Mouse (Mus musculus): ENCODE measurements around the gene 7530416G11Rik. TPM values are rescaled to one million over a fixed set of nuclear protein-coding genes. Genes with fewer than 3 reads are reported as not detected.

7530416G11Rik gene
- not detected in 2 replicates for total RNA-seq (2017)

DNA sequence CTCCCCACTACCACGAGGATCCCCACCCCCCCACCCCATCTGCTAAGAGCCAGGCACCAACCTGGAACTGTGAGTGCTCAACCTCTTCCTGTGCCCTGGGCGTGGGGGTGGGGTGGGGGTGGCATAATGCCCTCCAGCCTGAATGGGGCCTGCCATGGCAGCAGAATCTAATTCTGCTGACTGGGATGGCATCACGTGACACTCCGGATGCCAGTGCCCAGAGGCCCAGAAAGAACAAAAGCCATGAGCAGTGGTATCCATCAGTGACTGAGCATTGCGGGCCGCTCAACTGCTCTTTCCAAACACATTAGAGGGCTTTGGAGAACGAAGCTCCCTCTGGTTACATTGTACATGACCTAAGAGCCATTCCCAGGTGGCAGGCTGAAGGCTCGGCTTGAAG is at the start of gene 7530416G11Rik:
Gene 7530416G11Rik (minus strand): TSS at position 101 of the 400 bp plus-strand sequence.
- no peak for ATAC-seq (ENCODE audit: extremely low read depth, insufficient number of reproducible peaks, low FRiP score, poor library complexity, severe bottlenecking)

DNA sequence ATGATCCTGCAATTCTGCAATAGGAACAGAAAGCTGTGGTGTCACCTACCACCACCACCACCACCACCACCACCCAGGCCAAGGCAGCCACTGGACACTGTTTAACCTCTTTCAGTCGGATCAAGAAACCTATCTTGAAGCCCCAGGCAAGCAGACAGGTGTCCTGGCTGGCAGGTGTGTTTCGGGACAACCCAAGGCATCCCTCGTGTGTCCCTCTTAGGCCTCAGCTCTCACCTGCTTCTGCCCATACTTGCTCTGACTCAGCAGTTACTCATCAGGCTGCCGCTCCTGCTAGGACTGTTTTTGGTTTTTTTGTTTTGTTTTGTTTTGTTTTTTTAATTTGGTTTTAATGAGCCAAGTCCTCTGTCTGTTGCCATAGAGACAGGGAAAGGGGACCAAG is 43.5 kb upstream of the 7530416G11Rik start:
- ATAC-seq (ENCODE audit: extremely low read depth, insufficient number of reproducible peaks, low FRiP score, poor library complexity, severe bottlenecking) = no peak

DNA sequence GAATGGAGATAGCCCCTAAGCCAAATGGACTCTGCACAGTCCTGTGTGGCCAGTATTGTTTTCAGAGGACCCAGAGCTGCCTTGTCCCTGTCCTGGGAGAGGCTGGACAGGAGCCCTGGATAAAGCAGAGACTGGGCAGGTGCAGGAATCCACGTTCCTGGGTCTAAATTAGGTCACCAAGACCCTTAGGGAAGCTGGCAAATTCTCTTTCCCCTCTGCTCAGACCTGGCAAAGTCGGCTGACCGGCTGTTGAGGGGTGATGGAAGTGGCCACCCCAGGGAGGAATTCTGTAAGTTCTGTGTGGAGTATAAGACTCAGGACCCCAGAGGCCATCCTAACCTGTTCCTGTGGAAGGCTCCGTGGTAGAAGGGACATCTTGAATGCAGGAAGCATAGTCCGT is 42.3 kb upstream of the 7530416G11Rik start:
- ATAC-seq (ENCODE audit: extremely low read depth, insufficient number of reproducible peaks, low FRiP score, poor library complexity, severe bottlenecking) = no peak

DNA sequence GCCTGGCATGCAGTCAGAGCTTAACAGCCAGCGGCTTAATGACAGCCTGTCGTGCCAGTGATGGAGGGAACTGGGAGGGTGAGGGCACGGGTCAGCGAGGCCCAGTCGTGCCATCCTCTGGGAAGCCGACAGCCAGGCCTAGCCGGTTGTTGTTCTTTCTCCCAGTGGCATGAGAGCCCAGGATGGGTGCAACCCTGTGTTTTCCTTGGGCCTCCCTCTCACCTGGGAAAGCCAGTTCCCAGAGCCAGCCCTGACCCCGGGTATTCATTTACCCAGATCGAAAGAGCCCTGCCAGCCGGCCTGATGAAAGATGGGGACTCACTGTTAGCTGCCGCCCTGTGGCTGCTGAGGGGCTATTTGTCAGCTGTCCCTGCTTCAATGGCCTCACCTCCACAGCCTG is 35.1 kb upstream of the 7530416G11Rik start:
- ATAC-seq (ENCODE audit: extremely low read depth, insufficient number of reproducible peaks, low FRiP score, poor library complexity, severe bottlenecking) = no peak

DNA sequence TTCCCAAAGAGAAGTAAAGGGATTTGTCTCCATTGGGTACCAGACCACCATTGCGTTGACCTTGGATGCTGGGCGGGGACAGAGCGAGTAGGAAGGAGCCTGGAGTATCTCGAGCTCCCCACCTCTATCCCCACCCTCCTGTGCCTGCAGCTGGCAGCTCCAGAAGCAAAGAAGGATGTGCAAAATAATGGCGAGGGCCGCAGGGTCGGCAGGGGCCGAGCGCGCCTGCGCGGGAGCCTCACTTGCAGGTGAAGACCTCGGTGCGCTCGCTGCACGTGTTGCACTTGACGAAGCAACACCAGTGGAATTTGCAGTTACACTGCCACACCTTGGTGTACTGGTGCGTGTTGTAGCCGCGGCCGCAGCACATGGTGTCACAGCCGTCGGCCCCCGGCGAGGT is 34.1 kb upstream of the 7530416G11Rik start:
- no peak for ATAC-seq (ENCODE audit: extremely low read depth, insufficient number of reproducible peaks, low FRiP score, poor library complexity, severe bottlenecking)

DNA sequence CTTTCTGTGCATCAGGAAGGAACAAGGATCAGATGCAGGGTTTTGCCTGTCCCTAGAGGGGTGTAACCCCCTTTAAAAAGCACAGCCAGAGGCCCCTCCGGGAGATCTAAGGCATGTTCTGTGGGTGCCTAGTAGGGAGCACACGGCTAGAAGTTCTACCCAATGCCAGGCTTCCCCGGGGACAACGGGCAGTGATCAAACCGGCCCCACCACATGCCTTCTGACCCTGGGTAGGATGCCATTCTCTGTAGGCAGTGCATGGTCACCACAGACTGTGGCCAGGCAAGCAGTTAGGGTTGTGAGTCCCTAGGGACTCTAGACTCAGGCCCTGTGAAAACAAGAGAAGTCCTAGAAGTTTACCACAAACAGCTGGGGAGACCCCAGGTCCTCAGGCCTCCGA is 31.6 kb upstream of the 7530416G11Rik start:
- ATAC-seq (ENCODE audit: extremely low read depth, insufficient number of reproducible peaks, low FRiP score, poor library complexity, severe bottlenecking) = no peak

DNA sequence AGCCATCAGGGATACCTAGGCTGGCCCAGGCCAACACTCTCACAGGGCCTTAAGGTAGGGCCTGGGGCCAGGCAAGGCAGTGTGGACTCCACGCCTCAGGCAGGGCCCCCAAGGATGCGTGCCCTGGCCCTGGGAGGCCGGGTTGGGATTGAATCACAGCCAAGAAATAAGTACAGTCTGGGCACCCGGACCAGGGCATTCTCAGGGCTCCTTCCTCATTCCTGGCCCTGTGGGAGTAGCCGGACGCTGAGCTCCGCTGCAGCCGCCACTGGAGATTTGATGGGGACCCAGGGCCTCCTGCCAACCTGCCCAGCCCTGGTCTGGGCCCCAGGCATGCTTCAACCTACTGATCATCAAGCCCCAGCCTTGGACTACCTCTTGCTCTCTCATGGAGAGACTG is 31.2 kb upstream of the 7530416G11Rik start:
- ATAC-seq (ENCODE audit: extremely low read depth, insufficient number of reproducible peaks, low FRiP score, poor library complexity, severe bottlenecking) = no peak

DNA sequence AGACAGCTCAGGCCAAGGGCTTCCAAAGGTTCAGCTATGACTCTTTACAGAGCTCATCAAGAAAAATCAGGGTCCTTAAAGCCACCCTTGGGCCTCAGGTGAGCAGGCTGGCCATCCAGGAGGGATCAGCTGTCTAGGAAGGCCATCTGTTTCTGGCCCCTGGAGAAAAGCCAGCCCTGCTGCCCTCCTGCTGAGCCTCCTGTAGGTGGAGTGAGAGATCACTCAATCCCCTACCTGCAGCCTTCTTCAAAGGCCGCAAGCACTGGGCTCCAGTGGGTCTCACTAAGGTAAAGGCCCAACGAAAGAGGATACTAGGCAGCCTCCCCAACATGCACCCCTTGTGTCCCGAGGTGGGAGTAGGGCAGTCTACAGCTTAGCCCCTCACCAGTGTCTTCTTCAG is 29.0 kb upstream of the 7530416G11Rik start:
- ATAC-seq (ENCODE audit: extremely low read depth, insufficient number of reproducible peaks, low FRiP score, poor library complexity, severe bottlenecking) = no peak

DNA sequence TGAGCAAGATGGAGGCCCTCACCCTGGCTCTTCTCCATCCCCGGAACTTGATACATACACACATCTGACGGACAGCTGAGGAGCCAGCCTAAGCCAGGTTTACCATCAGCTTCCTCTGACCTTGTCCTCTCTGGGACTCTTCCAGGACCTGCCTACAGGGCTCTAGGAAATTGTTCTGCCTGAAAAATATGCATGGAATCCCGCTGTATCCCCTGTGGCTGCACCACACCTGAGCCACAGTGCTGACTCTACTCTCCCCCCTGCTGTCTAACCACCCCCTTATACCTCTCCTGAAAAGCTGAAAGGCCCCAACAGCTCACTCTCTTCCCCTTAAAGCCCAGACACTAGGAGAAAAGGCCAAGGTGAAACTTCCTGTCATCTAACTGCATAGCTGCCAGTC is 26.9 kb upstream of the 7530416G11Rik start:
- ATAC-seq (ENCODE audit: extremely low read depth, insufficient number of reproducible peaks, low FRiP score, poor library complexity, severe bottlenecking) = no peak

DNA sequence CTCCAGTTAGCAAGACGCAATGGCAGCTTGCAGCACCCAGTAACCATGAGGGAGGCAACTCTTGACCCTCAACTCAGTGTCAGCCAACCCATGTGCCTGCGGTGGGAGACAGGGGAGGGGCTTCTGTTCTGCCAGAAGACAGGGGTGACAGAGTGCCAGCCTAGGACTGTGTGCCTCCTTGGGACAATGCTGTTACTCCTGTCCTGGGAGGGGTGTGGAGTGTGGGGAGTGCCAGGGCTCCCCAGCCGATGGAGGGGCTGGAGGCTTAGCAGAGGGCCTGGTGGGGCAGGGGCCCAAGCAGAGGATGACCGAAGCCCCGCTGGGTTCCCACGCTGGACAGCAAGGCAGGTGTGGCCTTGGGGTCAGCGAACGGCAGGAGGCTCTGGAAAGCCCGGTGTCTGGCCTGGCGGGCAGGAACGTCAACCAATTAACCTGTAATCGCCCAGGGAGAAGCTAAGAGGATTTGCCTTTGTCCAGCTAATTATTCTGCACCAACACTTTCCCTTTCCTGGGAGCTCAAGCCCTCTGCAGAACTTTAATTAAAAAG is 21.4 kb upstream of the 7530416G11Rik start:
- no peak for ATAC-seq (ENCODE audit: extremely low read depth, insufficient number of reproducible peaks, low FRiP score, poor library complexity, severe bottlenecking)

DNA sequence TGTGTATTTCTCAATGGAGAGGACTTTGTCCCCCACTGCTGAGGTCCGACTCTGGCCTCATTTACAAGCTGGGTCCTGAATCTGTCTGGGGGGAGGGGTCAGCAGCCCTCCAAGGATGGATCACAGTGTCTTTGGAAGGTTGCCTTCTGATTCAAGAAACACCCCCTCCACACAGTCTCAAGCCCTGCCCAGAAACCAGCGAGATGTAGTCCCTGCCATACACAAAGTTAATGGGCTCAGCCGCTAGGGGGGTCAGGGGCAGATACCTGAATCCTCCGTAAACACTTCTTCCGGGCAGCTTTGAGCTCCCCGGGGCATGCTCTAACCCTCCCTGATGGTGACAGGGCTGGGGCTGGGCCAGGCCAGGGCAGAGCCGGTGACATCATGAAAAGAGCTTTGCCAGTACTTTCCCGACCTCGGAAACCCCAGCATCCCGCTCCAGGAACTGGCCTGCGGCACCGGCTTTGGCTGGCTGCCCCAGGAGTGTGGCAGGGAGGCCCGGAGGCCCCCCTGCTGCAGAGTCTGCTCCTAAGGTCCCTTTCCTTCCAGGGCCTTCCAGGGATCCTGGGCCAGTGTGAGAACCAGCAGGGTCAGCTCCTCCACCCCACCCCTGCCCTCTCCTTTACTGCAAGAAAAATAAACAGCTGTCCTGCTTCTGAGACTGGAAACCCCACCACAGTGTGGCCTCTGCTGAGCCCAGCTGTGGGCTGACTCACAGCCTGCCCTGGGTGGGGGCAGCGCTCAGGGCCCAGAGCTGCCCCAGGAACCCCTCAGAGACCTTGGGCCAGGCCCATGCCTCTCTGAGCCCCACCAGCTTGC is 20.4 kb upstream of the 7530416G11Rik start:
- no peak for ATAC-seq (ENCODE audit: extremely low read depth, insufficient number of reproducible peaks, low FRiP score, poor library complexity, severe bottlenecking)

DNA sequence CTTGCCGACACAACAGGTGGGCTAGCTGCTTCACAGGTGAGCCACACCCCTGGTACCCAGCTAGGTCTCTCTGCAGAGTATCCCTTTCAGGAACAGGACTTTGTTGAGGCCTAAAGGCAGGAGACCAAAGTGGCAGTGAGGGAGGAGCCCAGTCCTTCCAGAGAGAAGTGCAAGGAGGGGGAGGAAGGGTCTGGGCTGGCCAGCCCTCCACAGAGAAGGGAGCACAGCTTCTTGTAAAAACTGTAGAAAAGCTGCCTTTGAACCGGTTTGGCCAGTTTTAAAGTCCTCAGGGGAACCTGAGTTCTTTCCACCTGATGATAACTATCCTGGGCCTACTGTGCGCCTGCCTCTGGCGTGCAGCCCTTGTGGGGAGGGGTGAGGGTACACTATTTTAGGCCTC is 16.4 kb upstream of the 7530416G11Rik start:
- ATAC-seq (ENCODE audit: extremely low read depth, insufficient number of reproducible peaks, low FRiP score, poor library complexity, severe bottlenecking) = no peak

DNA sequence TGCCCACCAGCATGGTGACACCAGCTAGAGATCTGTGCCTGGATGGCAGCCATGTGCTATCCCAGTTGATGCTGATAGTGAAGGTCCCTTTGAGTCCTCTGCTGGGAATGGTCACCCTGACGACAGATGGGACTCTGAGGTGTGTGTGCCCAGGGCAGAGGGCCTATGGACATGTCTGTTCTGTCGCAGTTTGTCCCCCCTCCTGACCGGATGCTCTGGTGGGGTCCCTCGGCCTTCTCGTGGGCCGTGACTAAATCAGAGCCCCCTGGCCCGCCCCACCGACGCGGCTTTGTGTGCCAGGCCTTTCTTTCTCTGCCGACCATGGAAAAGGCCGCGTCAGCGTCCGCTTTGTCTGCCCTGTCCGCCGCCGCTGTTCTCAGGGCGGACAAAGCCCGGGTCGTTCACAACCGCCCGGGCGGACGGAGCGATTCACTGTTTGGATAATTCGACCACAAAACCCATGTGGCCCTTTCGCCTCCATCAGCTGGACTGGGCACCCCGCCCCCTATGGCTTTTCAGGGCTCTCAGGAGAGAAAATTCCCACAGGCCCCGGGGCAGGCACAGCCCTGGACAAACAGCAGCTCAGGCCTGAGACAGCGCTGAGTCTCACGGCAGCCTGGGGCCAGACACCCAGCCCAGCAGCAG is 4.5 kb upstream of the 7530416G11Rik start:
- ATAC-seq (ENCODE audit: extremely low read depth, insufficient number of reproducible peaks, low FRiP score, poor library complexity, severe bottlenecking) = no peak

DNA sequence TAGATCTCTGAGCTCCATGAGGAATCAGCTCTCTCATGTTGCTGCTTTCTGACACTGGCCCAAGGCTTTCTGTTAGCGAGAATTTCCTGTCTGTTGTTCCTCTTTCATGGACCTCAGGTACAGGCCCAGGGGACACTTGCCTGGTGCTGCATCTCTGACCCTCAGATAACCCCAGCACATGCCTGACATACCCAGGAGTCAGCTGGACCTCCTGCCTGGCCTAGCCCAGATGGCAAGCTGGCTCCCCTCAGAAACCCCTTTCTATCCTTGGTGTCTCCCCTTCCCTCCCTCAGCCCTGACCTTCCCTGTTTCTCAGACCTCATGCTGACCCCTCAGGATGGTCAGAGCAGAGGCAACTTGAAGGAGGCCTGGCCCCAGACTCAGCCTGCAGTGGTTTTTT is 3.7 kb upstream of the 7530416G11Rik start:
- ATAC-seq (ENCODE audit: extremely low read depth, insufficient number of reproducible peaks, low FRiP score, poor library complexity, severe bottlenecking) = no peak

DNA sequence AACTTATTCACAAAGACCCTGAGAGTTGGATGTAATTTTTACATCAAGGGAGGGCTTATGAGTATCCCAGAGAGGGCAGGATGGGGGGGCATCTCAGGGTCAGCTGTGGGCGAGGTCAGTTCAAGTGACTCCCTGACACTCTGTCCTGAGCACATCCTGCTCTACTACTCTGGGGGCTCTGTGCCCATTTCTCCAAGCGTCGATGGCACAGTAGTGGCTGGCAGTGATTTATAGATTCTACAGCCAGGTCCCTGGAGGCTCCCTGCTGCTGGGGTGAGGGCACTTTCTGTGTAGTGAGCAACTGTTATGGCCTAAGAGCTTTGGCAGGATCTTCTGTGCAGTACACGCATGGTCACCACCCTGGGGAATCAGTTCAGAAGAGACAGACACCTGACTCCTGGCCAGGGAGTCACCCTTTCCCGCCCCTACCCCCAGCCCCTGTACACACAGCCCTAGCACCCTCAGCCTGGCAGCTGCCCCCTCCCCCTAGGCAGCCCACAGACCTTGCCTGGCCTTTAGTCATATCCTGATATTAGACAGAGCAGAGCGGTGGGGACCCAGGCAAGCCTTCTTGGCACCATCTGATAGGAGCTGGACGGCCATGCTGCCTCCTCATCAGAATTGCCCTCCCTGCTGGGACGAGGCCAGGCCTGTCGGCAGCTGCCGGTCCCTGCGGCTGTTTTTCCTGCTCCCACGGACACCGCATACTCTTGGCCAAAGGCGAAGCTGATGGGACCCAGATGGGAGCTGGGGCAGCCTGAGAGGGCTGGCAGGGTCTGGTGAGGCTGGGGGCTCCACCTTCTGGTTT is 2.3 kb upstream of the 7530416G11Rik start:
- no peak for ATAC-seq (ENCODE audit: extremely low read depth, insufficient number of reproducible peaks, low FRiP score, poor library complexity, severe bottlenecking)

DNA sequence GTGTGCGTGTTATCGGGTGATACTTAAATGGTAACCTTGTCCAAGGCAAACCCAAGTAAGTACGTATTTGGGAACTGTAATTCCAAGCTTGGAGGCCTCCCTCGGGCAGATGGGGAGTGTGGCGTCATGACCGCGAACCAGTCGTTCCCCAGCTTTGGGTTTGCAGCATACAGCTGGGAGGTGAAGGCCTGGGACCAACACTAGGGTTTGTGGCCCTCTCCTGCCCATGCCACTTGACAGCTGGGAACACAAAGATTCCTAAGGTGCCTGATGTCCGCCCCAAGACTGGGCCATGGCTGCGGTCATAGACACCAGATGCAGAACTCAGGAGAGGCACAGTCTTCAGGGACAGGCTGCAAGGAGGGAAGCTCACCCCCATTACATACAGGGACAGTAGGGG is 2.8 kb downstream of the 7530416G11Rik start:
- no peak for ATAC-seq (ENCODE audit: extremely low read depth, insufficient number of reproducible peaks, low FRiP score, poor library complexity, severe bottlenecking)

DNA sequence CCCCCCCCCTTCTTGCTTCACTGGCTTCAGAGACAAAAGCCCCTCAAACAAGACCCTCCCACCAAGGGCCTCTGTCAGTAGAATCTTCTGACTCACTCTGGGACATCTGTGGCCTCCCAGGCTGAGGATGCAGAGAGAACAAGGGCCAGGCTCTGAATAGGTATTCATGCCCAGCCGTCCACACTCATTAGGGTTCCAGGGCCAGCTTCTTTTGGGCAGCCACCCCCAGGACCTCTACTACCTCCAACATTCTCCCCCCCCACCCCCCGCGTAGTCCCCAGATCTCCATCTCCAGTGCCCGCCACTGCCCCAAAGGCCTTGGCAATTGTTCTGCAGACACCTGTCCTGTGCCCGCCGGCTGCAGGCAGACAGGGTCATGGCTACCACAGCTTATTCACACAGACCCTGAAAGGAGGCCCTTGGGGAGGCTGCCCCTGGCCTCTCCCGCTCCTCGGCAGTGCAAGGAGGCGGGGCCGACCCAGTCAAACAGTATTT is 5.0 kb downstream of the 7530416G11Rik start:
- no peak for ATAC-seq (ENCODE audit: extremely low read depth, insufficient number of reproducible peaks, low FRiP score, poor library complexity, severe bottlenecking)

DNA sequence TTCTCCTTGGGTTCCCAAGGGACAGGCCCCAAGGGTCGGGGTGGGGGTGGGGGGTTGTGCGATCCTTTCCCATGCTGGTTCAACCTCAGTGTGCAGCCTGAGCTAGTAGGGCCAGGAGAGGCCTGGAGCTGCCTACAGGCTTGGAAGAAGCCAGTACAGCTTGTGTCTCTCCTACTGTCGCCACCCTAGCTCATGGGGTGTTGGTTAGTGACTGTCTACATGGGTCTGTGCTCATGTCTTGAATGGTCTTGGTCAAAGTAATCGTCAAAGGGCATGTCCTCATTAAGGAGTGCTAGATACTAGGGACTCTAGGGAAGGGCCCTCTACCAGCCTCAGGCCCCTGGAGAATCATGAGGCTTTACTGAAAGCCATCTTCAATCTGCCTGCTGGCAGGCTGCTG is 5.5 kb downstream of the 7530416G11Rik start:
- no peak for ATAC-seq (ENCODE audit: extremely low read depth, insufficient number of reproducible peaks, low FRiP score, poor library complexity, severe bottlenecking)

DNA sequence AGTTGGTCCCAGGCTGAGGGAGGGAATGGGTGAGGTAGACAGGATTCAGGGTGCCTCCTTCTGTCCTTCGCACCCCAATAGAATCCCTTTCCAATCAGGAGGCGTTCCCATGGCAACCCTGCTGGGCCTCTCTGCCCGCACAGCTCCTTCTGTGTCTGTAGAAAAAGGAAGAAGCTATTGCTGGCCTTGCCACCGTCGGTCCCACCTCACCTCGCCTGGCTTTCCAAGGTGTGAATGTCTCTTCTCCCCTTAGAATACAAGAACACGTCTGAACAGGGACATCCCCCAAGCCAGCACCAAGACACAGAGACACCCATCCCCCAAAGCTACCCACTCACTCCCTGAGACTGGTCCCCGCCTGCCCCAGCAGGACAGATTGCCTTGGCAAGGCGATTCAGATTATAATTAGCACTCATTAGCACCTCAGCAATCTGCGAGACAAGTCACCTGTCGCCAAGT is 8.8 kb downstream of the 7530416G11Rik start:
- ATAC-seq (ENCODE audit: extremely low read depth, insufficient number of reproducible peaks, low FRiP score, poor library complexity, severe bottlenecking) = no peak
